Mouse (Mus musculus) heart, embryonic 12.5 days (tissue): ENCODE data around the gene Ubox5. TPM values are rescaled to one million over a fixed set of nuclear protein-coding genes. Genes with fewer than 3 reads are reported as not detected.
A peak's percentile ranks its signal among the peaks of the same experiment; 100 is the strongest.
"Not testable (repeated sequence)": the region's sequence is repeated elsewhere in the genome, so short reads cannot be mapped to it uniquely, and the experiment has no call there.

Experiments
- ATAC-seq: fragments of 200-750 bp; cut with Nextera tagmentation; 2 replicates; pipeline ENCODE4 v1.8.0; 2017; ENCODE audit warnings: moderate TSS enrichment, moderate library complexity; ENCODE audit not compliant: insufficient number of reproducible peaks, low FRiP score
- H3K27ac ChIP-seq: fragments of 300-500 bp; sonication (generic); 2 replicates; pipeline ENCODE4 v1.5.1; 2016; ENCODE audit warnings: mild to moderate bottlenecking, moderate library complexity; ENCODE audit not compliant: poor library complexity, severe bottlenecking
- H3K27me3 ChIP-seq: fragments of 300-500 bp; sonication (generic); replicated peaks from 2 replicates; pipeline ENCODE4 v1.6.1; 2016; ENCODE audit warnings: mild to moderate bottlenecking, moderate library complexity
- H3K36me3 ChIP-seq: fragments of 300-500 bp; sonication (generic); 2 replicates; pipeline ENCODE4 v1.6.1; 2016; ENCODE audit warnings: mild to moderate bottlenecking, moderate library complexity
- H3K4me1 ChIP-seq: fragments of 300-500 bp; sonication (generic); replicated peaks from 2 replicates; pipeline ENCODE4 v1.6.1; 2016; ENCODE audit warnings: mild to moderate bottlenecking
- H3K4me2 ChIP-seq: fragments of 300-500 bp; sonication (generic); 2 replicates; pipeline ENCODE4 v1.6.1; 2016; ENCODE audit warnings: mild to moderate bottlenecking, moderate library complexity
- H3K4me3 ChIP-seq: fragments of 300-500 bp; sonication (generic); 2 replicates; pipeline ENCODE4 v1.5.1; 2016; ENCODE audit warnings: mild to moderate bottlenecking
- H3K9ac ChIP-seq: fragments of 300-500 bp; sonication (generic); 2 replicates; pipeline ENCODE4 v1.6.1; 2016; ENCODE audit warnings: mild to moderate bottlenecking, moderate library complexity
- H3K9me3 ChIP-seq: fragments of 300-500 bp; sonication (generic); replicated peaks from 2 replicates; pipeline ENCODE4 v1.6.1; 2016; ENCODE audit warnings: mild to moderate bottlenecking, moderate library complexity
- WGBS: fragments of 180-500 bp; shearing (Covaris S2); methylation state at CpG from one replicate; pipeline ENCODE4 v1.1.7; 2016; 5-methylcytosine and 5-hydroxymethylcytosine counted together
- polyA plus RNA-seq: library from polyadenylated mRNA; unstranded; fragments of >200 nt; fragmentation: Nextera tagmentation; extraction: Ambion mirVana; gene quantifications from 2 replicates; pipeline ENCODE4 v1.2.1, GENCODE M21; 2016

Ubox5 gene
- polyA plus RNA-seq, 1 experiment from 2014 or later: 8.8 TPM

- no peak for ATAC-seq
- H3K27ac ChIP-seq: no peak overlapping the region
- no peak overlapping the region for H3K9ac ChIP-seq
- H3K4me2 ChIP-seq: no peak overlapping the region
- H3K27me3 ChIP-seq: no peaks in the 10 kb centered on the region
- no peak overlapping the region for H3K4me3 ChIP-seq
- no peaks in the 10 kb centered on the region for H3K4me1 ChIP-seq
- H3K36me3 ChIP-seq: peaks cover 78% of the 10 kb centered on the region
- 91% methylated on average over 2 of the region's 2 CpGs for WGBS
- no peaks in the 10 kb centered on the region for H3K9me3 ChIP-seq
Observed at GRCm38 (mm10) chr2:130653303-130653702, 23.5 kb upstream of the Ubox5 start.

- not testable (repeated sequence) for ATAC-seq
Observed at GRCm38 (mm10) chr2:130649028-130649427, 19.2 kb upstream of the Ubox5 start.

DNA sequence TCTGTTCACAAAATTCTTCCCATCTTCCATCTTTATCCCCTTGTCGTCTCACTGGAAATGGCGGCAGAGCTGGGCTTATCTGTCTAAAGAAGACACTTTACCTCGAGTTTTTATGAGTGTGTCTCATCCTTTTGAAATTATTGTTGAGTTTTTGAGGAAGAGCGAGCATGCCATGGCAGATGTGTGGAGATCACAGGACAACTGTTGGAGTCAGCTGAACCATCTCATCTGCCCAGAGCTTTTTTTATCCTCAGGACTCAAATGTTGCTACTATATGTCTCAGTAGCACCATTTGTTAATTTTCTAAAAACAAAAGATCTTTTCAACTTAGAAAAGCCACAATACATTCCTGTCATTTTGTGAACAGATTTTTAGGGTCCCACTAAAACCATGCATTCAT is 15.4 kb upstream of the Ubox5 start:
- Histone ChIP-seq H3K27me3 (peaks cover 12% of the 10 kb centered on the region), H3K4me1 (peaks cover 10% of the 10 kb centered on the region; the same call in 1 of the 2 replicates), H3K36me3 (peaks cover 5% of the 10 kb centered on the region), H3K4me2 (no peak overlapping the region), H3K9me3 (no peaks in the 10 kb centered on the region), H3K4me3 (no peak overlapping the region), H3K27ac (no peak overlapping the region), H3K9ac (no peak overlapping the region)
- 73% methylated on average over 4 of the region's 4 CpGs for WGBS
- no peak for ATAC-seq

More at GRCm38 (mm10) chr2:130649028-130649427, 19.2 kb upstream of the Ubox5 start:
- H3K4me1 ChIP-seq, H3K4me2 ChIP-seq, H3K27me3 ChIP-seq, H3K9ac ChIP-seq, H3K9me3 ChIP-seq, H3K27ac ChIP-seq, H3K4me3 ChIP-seq: not testable (repeated sequence)
- 77% methylated on average over 6 of the region's 6 CpGs for WGBS
- peaks cover 36% of the 10 kb centered on the region for H3K36me3 ChIP-seq

- H3K9ac ChIP-seq: peak within 1 kb of the TSS; percentile 65
- no peaks in the 10 kb centered on the region for H3K36me3 ChIP-seq
- H3K4me2 ChIP-seq: peak within 1 kb of the TSS; percentile 98
- peak; percentile 99 for ATAC-seq
- peak within 1 kb of the TSS; percentile 53 for H3K4me3 ChIP-seq
- H3K27ac ChIP-seq: no peak within 1 kb of the TSS
- WGBS: 3% methylated on average over 40 of the region's 40 CpGs
- peaks cover 10% of the 10 kb centered on the region; the same call in 1 of the 2 replicates for H3K4me1 ChIP-seq
- H3K9me3 ChIP-seq: no peaks in the 10 kb centered on the region
- H3K27me3 ChIP-seq: peaks cover 35% of the 10 kb centered on the region
Observed at GRCm38 (mm10) chr2:130642684-130643369, 13.0 kb upstream of the Ubox5 start, which contains the start of gene Lzts3. Gene Lzts3, minus strand, starts transcription at chr2:130642803.

DNA sequence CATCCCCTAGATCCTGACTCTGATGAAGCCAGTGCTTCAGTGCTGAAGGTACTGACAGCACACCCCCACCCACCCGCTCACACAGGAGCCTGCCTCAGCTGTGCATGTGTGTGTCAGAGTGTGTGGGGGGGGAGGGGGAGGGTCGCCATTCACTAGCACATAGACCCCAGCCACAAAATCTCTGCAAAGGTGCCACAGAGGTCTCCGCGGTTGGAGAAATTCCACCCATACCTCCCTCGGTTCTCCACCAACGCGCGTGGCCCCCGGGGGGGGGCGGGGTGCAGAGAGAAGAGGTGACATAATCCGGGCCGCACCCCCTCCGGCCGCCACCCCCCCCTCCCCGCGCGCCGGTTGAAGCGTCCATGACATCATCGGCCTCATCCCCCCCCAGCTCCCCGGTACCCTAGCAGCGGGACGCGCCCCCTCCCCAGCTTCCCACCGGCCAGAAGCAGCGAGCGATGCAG is 12.4 kb upstream of the Ubox5 start:
- Histone ChIP-seq H3K36me3 (no peaks in the 10 kb centered on the region), H3K27ac (no peak overlapping the region), H3K4me3 (peak overlapping the region; percentile 53), H3K9ac (peak overlapping the region; percentile 65), H3K9me3 (no peaks in the 10 kb centered on the region), H3K4me1 (peaks cover 10% of the 10 kb centered on the region; the same call in 1 of the 2 replicates), H3K4me2 (peak overlapping the region; percentile 98), H3K27me3 (peaks cover 41% of the 10 kb centered on the region)
- peak; percentile 60; the same call in 1 of the 2 replicates for ATAC-seq
- WGBS: 0% methylated on average over 25 of the region's 27 CpGs

DNA sequence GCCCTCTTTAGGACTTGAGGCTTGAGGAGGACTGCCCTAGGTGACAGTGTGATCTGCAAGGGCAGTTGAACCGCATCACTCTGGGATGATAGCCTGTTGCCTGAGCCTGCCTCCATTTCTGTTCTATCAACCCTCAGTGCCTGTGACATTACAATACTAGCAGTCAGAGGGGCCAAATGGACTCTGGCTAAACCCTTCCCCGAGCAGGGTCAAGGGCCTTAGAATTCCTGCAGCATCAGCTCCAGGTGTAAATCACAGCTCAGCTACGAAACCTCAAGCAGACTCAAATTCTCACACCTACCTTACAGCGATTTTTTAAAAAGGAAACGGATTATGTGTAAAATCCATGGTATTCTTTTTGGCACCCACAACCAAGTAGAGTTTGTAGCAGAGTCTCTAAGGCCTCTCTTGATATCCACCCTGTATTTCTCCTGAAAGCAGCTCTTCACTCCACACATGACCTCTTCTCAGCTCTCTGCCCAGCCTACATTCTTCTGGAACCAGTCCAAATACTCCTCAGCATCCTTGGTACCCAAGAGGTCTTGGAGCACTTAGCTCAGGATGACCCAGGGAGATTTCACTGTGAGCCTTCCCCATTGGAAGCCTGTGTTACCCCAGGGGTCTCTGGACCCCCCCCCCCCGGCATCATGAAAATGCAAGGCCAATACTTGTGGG is 11.7 kb upstream of the Ubox5 start:
- Histone ChIP-seq H3K9ac (no peak overlapping the region), H3K36me3 (no peaks in the 10 kb centered on the region), H3K27me3 (peaks cover 49% of the 10 kb centered on the region), H3K9me3 (no peaks in the 10 kb centered on the region), H3K4me2 (peak overlapping the region; percentile 98), H3K27ac (no peak overlapping the region), H3K4me1 (peaks cover 10% of the 10 kb centered on the region; the same call in 1 of the 2 replicates), H3K4me3 (peak overlapping the region; percentile 53; the same call in 1 of the 2 replicates)
- ATAC-seq: no peak
- 69% methylated on average over 6 of the region's 6 CpGs for WGBS

DNA sequence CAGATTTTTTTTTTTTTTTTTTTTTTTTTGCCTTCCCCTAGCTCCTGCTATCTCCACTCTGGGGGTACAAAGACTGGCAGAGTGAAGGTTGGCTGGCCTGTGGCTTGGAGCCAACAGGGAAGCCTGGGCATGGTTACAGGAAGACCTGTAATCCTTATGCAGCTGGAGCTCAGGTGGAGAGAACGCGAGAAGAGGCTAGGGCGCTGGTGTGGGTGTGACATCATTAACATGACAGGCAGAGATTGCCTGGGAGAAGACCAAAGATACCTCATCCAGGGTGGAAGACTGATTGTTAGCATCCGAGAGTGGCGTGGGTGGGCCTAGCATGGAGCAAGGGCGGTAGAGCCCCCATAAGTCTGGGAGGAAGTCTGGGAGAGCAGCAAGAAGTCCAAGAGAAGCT is 9.4 kb upstream of the Ubox5 start:
- H3K27ac ChIP-seq: no peak overlapping the region
- H3K4me2 ChIP-seq: no peak overlapping the region
- H3K9ac ChIP-seq: no peak overlapping the region
- WGBS: 70% methylated on average over 6 of the region's 6 CpGs
- H3K36me3 ChIP-seq: no peaks in the 10 kb centered on the region
- H3K9me3 ChIP-seq: no peaks in the 10 kb centered on the region
- no peak overlapping the region for H3K4me3 ChIP-seq
- ATAC-seq: no peak
- H3K27me3 ChIP-seq: peaks cover 71% of the 10 kb centered on the region
- H3K4me1 ChIP-seq: peaks cover 28% of the 10 kb centered on the region

- ATAC-seq: no peak
- peaks cover 30% of the 10 kb centered on the region for H3K4me1 ChIP-seq
- H3K4me3 ChIP-seq: no peak overlapping the region
- no peak overlapping the region for H3K9ac ChIP-seq
- no peaks in the 10 kb centered on the region for H3K36me3 ChIP-seq
- no peak overlapping the region for H3K4me2 ChIP-seq
- no peaks in the 10 kb centered on the region for H3K9me3 ChIP-seq
- no peak overlapping the region for H3K27ac ChIP-seq
- 30% methylated on average over 16 of the region's 16 CpGs for WGBS
- peaks cover 82% of the 10 kb centered on the region for H3K27me3 ChIP-seq
Observed at GRCm38 (mm10) chr2:130638101-130638611, 8.3 kb upstream of the Ubox5 start.

GRCm38 (mm10) chr2:130635847-130636246 is 6.0 kb upstream of the Ubox5 start:
- H3K4me2 ChIP-seq: peak overlapping the region; percentile 78
- H3K36me3 ChIP-seq: no peaks in the 10 kb centered on the region
- H3K4me3 ChIP-seq: peak overlapping the region; percentile 41
- no peak overlapping the region for H3K27ac ChIP-seq
- peak overlapping the region; percentile 59; the same call in 1 of the 2 replicates for H3K9ac ChIP-seq
- no peaks in the 10 kb centered on the region for H3K9me3 ChIP-seq
- H3K27me3 ChIP-seq: peaks cover 85% of the 10 kb centered on the region
- H3K4me1 ChIP-seq: peaks cover 21% of the 10 kb centered on the region
- WGBS: 9% methylated on average over 21 of the region's 21 CpGs
- ATAC-seq: peak; percentile 16; the same call in 1 of the 2 replicates

GRCm38 (mm10) chr2:130634739-130635411 is 5.0 kb upstream of the Ubox5 start:
- Histone ChIP-seq H3K9me3 (no peaks in the 10 kb centered on the region), H3K27me3 (peaks cover 75% of the 10 kb centered on the region), H3K4me2 (peak overlapping the region; percentile 78), H3K4me3 (peak overlapping the region; percentile 41), H3K9ac (peak overlapping the region; percentile 59), H3K27ac (no peak overlapping the region), H3K36me3 (no peaks in the 10 kb centered on the region), H3K4me1 (peaks cover 21% of the 10 kb centered on the region)
- ATAC-seq: no peak; the same call in 1 of the 2 replicates
- under 1% methylated on average over 38 of the region's 38 CpGs for WGBS
